Mouse (Mus musculus): Measurements from ENCODE around the gene Sept5. TPM values are rescaled to one million over a fixed set of nuclear protein-coding genes. Genes with fewer than 3 reads are reported as not detected.

Gene Sept5
- polyA plus RNA-seq, 1 experiment from 2014 or later = 21.4 TPM

- ATAC-seq (ENCODE audit: low FRiP score, low TSS enrichment) = no peak
- no peak overlapping the region for H3K4me2 ChIP-seq (replicated peaks; ENCODE audit: low read depth, low read length)
- H3K9me3 ChIP-seq (ENCODE audit: low read length) = no peaks in the 10 kb centered on the region
Observed at GRCm38 (mm10) chr16:18598006-18598405, 31.7 kb downstream of the Sept5 start.

GRCm38 (mm10) chr16:18596255-18596654, 33.5 kb downstream of the Sept5 start:
- no peak for ATAC-seq (ENCODE audit: low FRiP score, low TSS enrichment)
- Histone ChIP-seq H3K4me1 (ENCODE audit: insufficient read depth, low read length) (peaks cover 9% of the 10 kb centered on the region), H3K4me2 (replicated peaks; ENCODE audit: low read depth, low read length) (no peak overlapping the region), H3K27ac (ENCODE audit: low read length) (no peak overlapping the region), H3K9ac (replicated peaks; ENCODE audit: low read length) (no peak overlapping the region), H3K36me3 (ENCODE audit: insufficient read depth, low read length) (no peaks in the 10 kb centered on the region), H3K4me3 (ENCODE audit: low read length) (no peak overlapping the region), H3K9me3 (ENCODE audit: low read length) (no peaks in the 10 kb centered on the region), H3K27me3 (ENCODE audit: insufficient read depth, low read length) (peaks cover 38% of the 10 kb centered on the region)
- 55% methylated on average over 4 of the region's 5 CpGs for WGBS

More at GRCm38 (mm10) chr16:18598006-18598405, 31.7 kb downstream of the Sept5 start:
- peaks cover 25% of the 10 kb centered on the region for H3K27me3 ChIP-seq (ENCODE audit: insufficient read depth, low read length)
- WGBS = 70% methylated on average over 3 of the region's 3 CpGs
- peaks cover 13% of the 10 kb centered on the region for H3K4me1 ChIP-seq (ENCODE audit: insufficient read depth, low read length)
- H3K9ac ChIP-seq (replicated peaks; ENCODE audit: low read length) = no peak overlapping the region
- no peak overlapping the region for H3K4me3 ChIP-seq (ENCODE audit: low read length)
- no peaks in the 10 kb centered on the region for H3K36me3 ChIP-seq (ENCODE audit: insufficient read depth, low read length)
- H3K27ac ChIP-seq (ENCODE audit: low read length) = no peak overlapping the region

- peaks cover 19% of the 10 kb centered on the region for H3K4me1 ChIP-seq (ENCODE audit: insufficient read depth, low read length)
- H3K27ac ChIP-seq (ENCODE audit: low read length) = no peak overlapping the region
- WGBS = 87% methylated on average over 2 of the region's 2 CpGs
- peaks cover 61% of the 10 kb centered on the region for H3K27me3 ChIP-seq (ENCODE audit: insufficient read depth, low read length)
- no peak for ATAC-seq (ENCODE audit: low FRiP score, low TSS enrichment)
- no peak overlapping the region for H3K4me2 ChIP-seq (replicated peaks; ENCODE audit: low read depth, low read length)
- no peaks in the 10 kb centered on the region for H3K9me3 ChIP-seq (ENCODE audit: low read length)
- no peak overlapping the region for H3K4me3 ChIP-seq (ENCODE audit: low read length)
- H3K36me3 ChIP-seq (ENCODE audit: insufficient read depth, low read length) = no peaks in the 10 kb centered on the region
- no peak overlapping the region for H3K9ac ChIP-seq (replicated peaks; ENCODE audit: low read length)
Observed at GRCm38 (mm10) chr16:18593930-18594329, 35.8 kb downstream of the Sept5 start.

GRCm38 (mm10) chr16:18591047-18592018, 38.4 kb downstream of the Sept5 start:
- Histone ChIP-seq H3K27ac (ENCODE audit: low read length) (no peak overlapping the region), H3K9me3 (ENCODE audit: low read length) (no peaks in the 10 kb centered on the region), H3K36me3 (ENCODE audit: insufficient read depth, low read length) (no peaks in the 10 kb centered on the region), H3K4me2 (replicated peaks; ENCODE audit: low read depth, low read length) (peak overlapping the region; percentile 44), H3K4me3 (ENCODE audit: low read length) (peak overlapping the region; percentile 36), H3K9ac (replicated peaks; ENCODE audit: low read length) (0 out of 2 replicates have a peak overlapping the region, but pooled peaks have one; percentile 9), H3K27me3 (ENCODE audit: insufficient read depth, low read length) (peaks cover 81% of the 10 kb centered on the region), H3K4me1 (ENCODE audit: insufficient read depth, low read length) (peaks cover 38% of the 10 kb centered on the region)
- 2% methylated on average over 59 of the region's 59 CpGs for WGBS
- 0 out of 2 replicates have a peak, but pooled peaks have one; percentile 24 for ATAC-seq (ENCODE audit: low FRiP score, low TSS enrichment)

GRCm38 (mm10) chr16:18589804-18590790, 39.7 kb downstream of the Sept5 start, which contains the start of gene Tbx1:
TSS of gene Tbx1 (minus strand) at chr16:18590671.
- Histone ChIP-seq H3K9me3 (ENCODE audit: low read length) (no peaks in the 10 kb centered on the region), H3K9ac (replicated peaks; ENCODE audit: low read length) (0 out of 2 replicates have a peak within 1 kb of the TSS, but pooled peaks have one; percentile 9), H3K27me3 (ENCODE audit: insufficient read depth, low read length) (peaks cover 94% of the 10 kb centered on the region), H3K4me3 (ENCODE audit: low read length) (peak within 1 kb of the TSS; percentile 36), H3K36me3 (ENCODE audit: insufficient read depth, low read length) (no peaks in the 10 kb centered on the region), H3K4me1 (ENCODE audit: insufficient read depth, low read length) (peaks cover 42% of the 10 kb centered on the region), H3K27ac (ENCODE audit: low read length) (no peak within 1 kb of the TSS), H3K4me2 (replicated peaks; ENCODE audit: low read depth, low read length) (peak within 1 kb of the TSS; percentile 49)
- 4% methylated on average over 48 of the region's 48 CpGs for WGBS
- peak; percentile 24; the same call in 1 of the 2 replicates for ATAC-seq (ENCODE audit: low FRiP score, low TSS enrichment)

DNA sequence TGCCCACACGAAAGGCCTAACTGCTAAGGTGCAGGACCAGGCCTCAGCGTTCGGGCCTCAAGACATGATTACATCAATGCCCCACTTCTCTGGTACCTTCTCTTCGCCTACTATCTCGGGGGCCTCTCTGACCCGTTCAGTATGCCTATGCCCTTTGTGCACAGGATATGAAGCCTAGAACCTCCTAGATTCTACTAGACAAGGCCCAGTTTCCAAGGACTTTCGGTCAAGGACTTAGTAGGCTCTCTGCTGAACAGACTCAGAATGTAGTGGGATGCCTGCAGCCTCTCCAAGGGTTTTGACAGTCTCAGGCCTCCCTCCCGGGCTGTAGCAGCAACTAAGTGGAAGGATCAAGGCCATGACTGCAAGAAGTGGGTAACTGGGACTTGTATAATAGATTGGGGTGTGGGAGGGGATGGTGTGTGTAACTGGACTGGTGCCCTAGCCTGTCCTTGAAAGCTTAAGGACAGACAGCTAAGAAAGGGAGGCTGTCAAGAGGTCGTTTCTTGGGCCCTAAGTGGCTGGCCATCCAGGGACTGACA, 40.6 kb downstream of the Sept5 start:
- no peak overlapping the region for H3K9ac ChIP-seq (replicated peaks; ENCODE audit: low read length)
- peaks cover 94% of the 10 kb centered on the region for H3K27me3 ChIP-seq (ENCODE audit: insufficient read depth, low read length)
- ATAC-seq (ENCODE audit: low FRiP score, low TSS enrichment) = no peak
- H3K4me3 ChIP-seq (ENCODE audit: low read length) = no peak overlapping the region
- 39% methylated on average over 9 of the region's 9 CpGs for whole genome bisulfite sequencing
- no peak overlapping the region for H3K4me2 ChIP-seq (replicated peaks; ENCODE audit: low read depth, low read length)
- H3K4me1 ChIP-seq (ENCODE audit: insufficient read depth, low read length) = peaks cover 42% of the 10 kb centered on the region
- H3K9me3 ChIP-seq (ENCODE audit: low read length) = no peaks in the 10 kb centered on the region
- no peak overlapping the region for H3K27ac ChIP-seq (ENCODE audit: low read length)
- H3K36me3 ChIP-seq (ENCODE audit: insufficient read depth, low read length) = no peaks in the 10 kb centered on the region

DNA sequence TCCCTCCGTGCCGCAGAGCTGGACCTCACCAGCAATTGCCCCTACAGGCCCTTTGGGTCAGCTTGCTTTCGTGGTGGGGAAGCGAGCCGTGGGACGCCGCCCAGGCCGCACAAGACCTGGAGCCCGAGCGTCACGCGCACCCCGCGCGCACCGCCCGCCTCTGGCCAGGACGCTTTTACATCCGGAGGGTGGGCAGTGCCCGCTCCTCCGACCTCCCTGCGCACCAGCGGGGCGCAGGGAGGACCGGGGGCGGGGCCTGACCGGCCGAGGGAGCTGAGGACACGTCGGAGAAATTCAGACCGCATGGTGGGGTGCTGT, 41.1 kb downstream of the Sept5 start:
- no peaks in the 10 kb centered on the region for H3K36me3 ChIP-seq (ENCODE audit: insufficient read depth, low read length)
- peaks cover 42% of the 10 kb centered on the region for H3K4me1 ChIP-seq (ENCODE audit: insufficient read depth, low read length)
- no peak overlapping the region for H3K27ac ChIP-seq (ENCODE audit: low read length)
- H3K9me3 ChIP-seq (ENCODE audit: low read length) = no peaks in the 10 kb centered on the region
- WGBS = 5% methylated on average over 31 of the region's 31 CpGs
- peak overlapping the region; percentile 25 for H3K4me3 ChIP-seq (ENCODE audit: low read length)
- no peak overlapping the region for H3K9ac ChIP-seq (replicated peaks; ENCODE audit: low read length)
- 0 out of 2 replicates have a peak overlapping the region, but pooled peaks have one; percentile 26 for H3K4me2 ChIP-seq (replicated peaks; ENCODE audit: low read depth, low read length)
- peaks cover 94% of the 10 kb centered on the region for H3K27me3 ChIP-seq (ENCODE audit: insufficient read depth, low read length)
- no peak for ATAC-seq (ENCODE audit: low FRiP score, low TSS enrichment)

GRCm38 (mm10) chr16:18587847-18588737, 41.7 kb downstream of the Sept5 start:
- Histone ChIP-seq H3K4me3 (ENCODE audit: low read length) (peak overlapping the region; percentile 25), H3K27me3 (ENCODE audit: insufficient read depth, low read length) (peaks cover 94% of the 10 kb centered on the region), H3K4me2 (replicated peaks; ENCODE audit: low read depth, low read length) (peak overlapping the region; percentile 42), H3K36me3 (ENCODE audit: insufficient read depth, low read length) (no peaks in the 10 kb centered on the region), H3K9me3 (ENCODE audit: low read length) (no peaks in the 10 kb centered on the region), H3K27ac (ENCODE audit: low read length) (no peak overlapping the region), H3K4me1 (ENCODE audit: insufficient read depth, low read length) (peaks cover 42% of the 10 kb centered on the region), H3K9ac (replicated peaks; ENCODE audit: low read length) (no peak overlapping the region)
- WGBS = 5% methylated on average over 51 of the region's 57 CpGs
- peak; percentile 28; the same call in 1 of the 2 replicates for ATAC-seq (ENCODE audit: low FRiP score, low TSS enrichment)

Data from kidney, embryonic 16.5 days (tissue).